Mouse (Mus musculus): ENCODE measurements at regions not wholly inside any gene's neighbourhood (a gene's known extent, or its start where the extent isn't known, plus 50 kb on each side); places are given as distances from the start of the nearest gene placed in this dataset.

GRCm38 (mm10) chr3:45523281-45523680 is 145.1 kb downstream of the Pcdh10 start:
- DNase-seq (no peak), ATAC-seq (ENCODE audit: low FRiP score, low TSS enrichment) (no peak)
- no peak overlapping the region for H3K4me3 ChIP-seq (replicated peaks; ENCODE audit: low read depth, low read length)
- no peak overlapping the region for H3K9ac ChIP-seq (replicated peaks; ENCODE audit: low read length)
- H3K4me2 ChIP-seq (ENCODE audit: low read length), result no peak overlapping the region
- H3K4me1 ChIP-seq (ENCODE audit: control insufficient read depth, insufficient read depth, low read length), result no peaks in the 10 kb centered on the region
- 92% methylated on average over 4 of the region's 4 CpGs for WGBS
- H3K36me3 ChIP-seq (ENCODE audit: control insufficient read depth, insufficient read depth, low read length), result no peaks in the 10 kb centered on the region
- H3K9me3 ChIP-seq (ENCODE audit: control insufficient read depth, low read length), result no peaks in the 10 kb centered on the region
- no peak overlapping the region for H3K27ac ChIP-seq (replicated peaks; ENCODE audit: low read depth, low read length)
- no peaks in the 10 kb centered on the region for H3K27me3 ChIP-seq (ENCODE audit: control insufficient read depth, insufficient read depth, low read length)

GRCm38 (mm10) chr3:45547091-45547490 is 168.9 kb downstream of the Pcdh10 start:
- no peaks in the 10 kb centered on the region for H3K9me3 ChIP-seq (ENCODE audit: control insufficient read depth, low read length)
- WGBS, result 96% methylated on average over 3 of the region's 3 CpGs
- H3K4me2 ChIP-seq (ENCODE audit: low read length), result no peak overlapping the region
- no peaks in the 10 kb centered on the region for H3K36me3 ChIP-seq (ENCODE audit: control insufficient read depth, insufficient read depth, low read length)
- no peak overlapping the region for H3K27ac ChIP-seq (replicated peaks; ENCODE audit: low read depth, low read length)
- no peak overlapping the region for H3K9ac ChIP-seq (replicated peaks; ENCODE audit: low read length)
- no peak for DNase-seq
- no peaks in the 10 kb centered on the region for H3K27me3 ChIP-seq (ENCODE audit: control insufficient read depth, insufficient read depth, low read length)
- no peak overlapping the region for H3K4me3 ChIP-seq (replicated peaks; ENCODE audit: low read depth, low read length)
- H3K4me1 ChIP-seq (ENCODE audit: control insufficient read depth, insufficient read depth, low read length), result no peaks in the 10 kb centered on the region
- no peak for ATAC-seq (ENCODE audit: low FRiP score, low TSS enrichment)

- H3K4me2 ChIP-seq (ENCODE audit: low read length), result no peak overlapping the region
- WGBS, result 24% methylated on average over 1 of the region's 1 CpGs
- ATAC-seq (ENCODE audit: low FRiP score, low TSS enrichment), result peak; percentile 66; the same call in 1 of the 2 replicates
Observed at GRCm38 (mm10) chr3:45555736-45556135, 177.5 kb downstream of the Pcdh10 start.

GRCm38 (mm10) chr3:45572995-45573394 is 194.8 kb downstream of the Pcdh10 start:
- Histone ChIP-seq H3K4me3 (replicated peaks; ENCODE audit: low read depth, low read length) (no peak overlapping the region), H3K9ac (replicated peaks; ENCODE audit: low read length) (no peak overlapping the region), H3K27me3 (ENCODE audit: control insufficient read depth, insufficient read depth, low read length) (no peaks in the 10 kb centered on the region), H3K4me1 (ENCODE audit: control insufficient read depth, insufficient read depth, low read length) (no peaks in the 10 kb centered on the region), H3K27ac (replicated peaks; ENCODE audit: low read depth, low read length) (no peak overlapping the region), H3K4me2 (ENCODE audit: low read length) (no peak overlapping the region), H3K9me3 (ENCODE audit: control insufficient read depth, low read length) (no peaks in the 10 kb centered on the region), H3K36me3 (ENCODE audit: control insufficient read depth, insufficient read depth, low read length) (no peaks in the 10 kb centered on the region)
- DNase-seq (no peak), ATAC-seq (ENCODE audit: low FRiP score, low TSS enrichment) (no peak)
- 89% methylated on average over 1 of the region's 1 CpGs for WGBS

More at GRCm38 (mm10) chr3:45555736-45556135, 177.5 kb downstream of the Pcdh10 start:
- no peak overlapping the region for H3K4me3 ChIP-seq (replicated peaks; ENCODE audit: low read depth, low read length)
- peak; percentile 88 for DNase-seq
- no peaks in the 10 kb centered on the region for H3K27me3 ChIP-seq (ENCODE audit: control insufficient read depth, insufficient read depth, low read length)
- H3K4me1 ChIP-seq (ENCODE audit: control insufficient read depth, insufficient read depth, low read length), result no peaks in the 10 kb centered on the region
- no peaks in the 10 kb centered on the region for H3K36me3 ChIP-seq (ENCODE audit: control insufficient read depth, insufficient read depth, low read length)
- H3K9ac ChIP-seq (replicated peaks; ENCODE audit: low read length), result no peak overlapping the region
- H3K9me3 ChIP-seq (ENCODE audit: control insufficient read depth, low read length), result no peaks in the 10 kb centered on the region
- H3K27ac ChIP-seq (replicated peaks; ENCODE audit: low read depth, low read length), result no peak overlapping the region

GRCm38 (mm10) chr3:45577035-45577434 is 198.8 kb downstream of the Pcdh10 start:
- Histone ChIP-seq H3K9ac (replicated peaks; ENCODE audit: low read length) (no peak overlapping the region), H3K9me3 (ENCODE audit: control insufficient read depth, low read length) (no peaks in the 10 kb centered on the region), H3K4me3 (replicated peaks; ENCODE audit: low read depth, low read length) (no peak overlapping the region), H3K4me1 (ENCODE audit: control insufficient read depth, insufficient read depth, low read length) (no peaks in the 10 kb centered on the region), H3K27me3 (ENCODE audit: control insufficient read depth, insufficient read depth, low read length) (no peaks in the 10 kb centered on the region), H3K36me3 (ENCODE audit: control insufficient read depth, insufficient read depth, low read length) (no peaks in the 10 kb centered on the region), H3K4me2 (ENCODE audit: low read length) (no peak overlapping the region), H3K27ac (replicated peaks; ENCODE audit: low read depth, low read length) (no peak overlapping the region)
- DNase-seq, result no peak
- ATAC-seq (ENCODE audit: low FRiP score, low TSS enrichment), result no peak
- WGBS, result 91% methylated on average over 1 of the region's 1 CpGs

GRCm38 (mm10) chr3:45593561-45593960 is 215.4 kb downstream of the Pcdh10 start:
- H3K27me3 ChIP-seq (ENCODE audit: control insufficient read depth, insufficient read depth, low read length), result no peaks in the 10 kb centered on the region
- WGBS, result 64% methylated on average over 1 of the region's 1 CpGs
- no peaks in the 10 kb centered on the region for H3K4me1 ChIP-seq (ENCODE audit: control insufficient read depth, insufficient read depth, low read length)
- H3K4me3 ChIP-seq (replicated peaks; ENCODE audit: low read depth, low read length), result no peak overlapping the region
- H3K4me2 ChIP-seq (ENCODE audit: low read length), result no peak overlapping the region
- DNase-seq (no peak), ATAC-seq (ENCODE audit: low FRiP score, low TSS enrichment) (no peak)
- H3K9ac ChIP-seq (replicated peaks; ENCODE audit: low read length), result no peak overlapping the region
- no peaks in the 10 kb centered on the region for H3K9me3 ChIP-seq (ENCODE audit: control insufficient read depth, low read length)
- H3K27ac ChIP-seq (replicated peaks; ENCODE audit: low read depth, low read length), result no peak overlapping the region
- H3K36me3 ChIP-seq (ENCODE audit: control insufficient read depth, insufficient read depth, low read length), result no peaks in the 10 kb centered on the region

GRCm38 (mm10) chr3:45602278-45602677 is 224.1 kb downstream of the Pcdh10 start:
- WGBS, result 77% methylated on average over 2 of the region's 2 CpGs
- no peak for DNase-seq

GRCm38 (mm10) chr3:45603151-45603550 is 225.0 kb downstream of the Pcdh10 start:
- no peak overlapping the region for H3K4me3 ChIP-seq (replicated peaks; ENCODE audit: low read depth, low read length)
- H3K4me2 ChIP-seq (ENCODE audit: low read length), result no peak overlapping the region
- WGBS, result 91% methylated on average over 5 of the region's 5 CpGs
- H3K9me3 ChIP-seq (ENCODE audit: control insufficient read depth, low read length), result no peaks in the 10 kb centered on the region
- ATAC-seq (ENCODE audit: low FRiP score, low TSS enrichment) (no peak), DNase-seq (no peak)
- no peaks in the 10 kb centered on the region for H3K4me1 ChIP-seq (ENCODE audit: control insufficient read depth, insufficient read depth, low read length)
- H3K27ac ChIP-seq (replicated peaks; ENCODE audit: low read depth, low read length), result no peak overlapping the region
- H3K27me3 ChIP-seq (ENCODE audit: control insufficient read depth, insufficient read depth, low read length), result no peaks in the 10 kb centered on the region
- H3K9ac ChIP-seq (replicated peaks; ENCODE audit: low read length), result no peak overlapping the region
- no peaks in the 10 kb centered on the region for H3K36me3 ChIP-seq (ENCODE audit: control insufficient read depth, insufficient read depth, low read length)

More at GRCm38 (mm10) chr3:45602278-45602677, 224.1 kb downstream of the Pcdh10 start:
- no peaks in the 10 kb centered on the region for H3K9me3 ChIP-seq (ENCODE audit: control insufficient read depth, low read length)
- H3K27ac ChIP-seq (replicated peaks; ENCODE audit: low read depth, low read length), result no peak overlapping the region
- H3K4me1 ChIP-seq (ENCODE audit: control insufficient read depth, insufficient read depth, low read length), result no peaks in the 10 kb centered on the region
- H3K27me3 ChIP-seq (ENCODE audit: control insufficient read depth, insufficient read depth, low read length), result no peaks in the 10 kb centered on the region
- no peak for ATAC-seq (ENCODE audit: low FRiP score, low TSS enrichment)
- H3K9ac ChIP-seq (replicated peaks; ENCODE audit: low read length), result no peak overlapping the region
- no peaks in the 10 kb centered on the region for H3K36me3 ChIP-seq (ENCODE audit: control insufficient read depth, insufficient read depth, low read length)
- H3K4me3 ChIP-seq (replicated peaks; ENCODE audit: low read depth, low read length), result no peak overlapping the region
- no peak overlapping the region for H3K4me2 ChIP-seq (ENCODE audit: low read length)

GRCm38 (mm10) chr3:45620729-45621128 is 242.5 kb downstream of the Pcdh10 start:
- no peak for ATAC-seq (ENCODE audit: low FRiP score, low TSS enrichment)
- H3K9me3 ChIP-seq (ENCODE audit: control insufficient read depth, low read length), result no peaks in the 10 kb centered on the region
- no peak overlapping the region for H3K27ac ChIP-seq (replicated peaks; ENCODE audit: low read depth, low read length)
- DNase-seq, result no peak
- H3K4me3 ChIP-seq (replicated peaks; ENCODE audit: low read depth, low read length), result no peak overlapping the region
- no peaks in the 10 kb centered on the region for H3K4me1 ChIP-seq (ENCODE audit: control insufficient read depth, insufficient read depth, low read length)
- no peak overlapping the region for H3K4me2 ChIP-seq (ENCODE audit: low read length)
- no peaks in the 10 kb centered on the region for H3K36me3 ChIP-seq (ENCODE audit: control insufficient read depth, insufficient read depth, low read length)
- no peaks in the 10 kb centered on the region for H3K27me3 ChIP-seq (ENCODE audit: control insufficient read depth, insufficient read depth, low read length)
- no peak overlapping the region for H3K9ac ChIP-seq (replicated peaks; ENCODE audit: low read length)

Data from midbrain, embryonic 14.5 days (tissue).